Mouse (Mus musculus): ENCODE data around the gene Camta2. TPM values are rescaled to one million over a fixed set of nuclear protein-coding genes. Genes with fewer than 3 reads are reported as not detected.

Camta2 gene
- polyA plus RNA-seq, 1 experiment from 2014 or later: 6.5 TPM

GRCm38 (mm10) chr11:70635601-70636000 lies 52.3 kb downstream of the Camta2 start:
- H3K9ac ChIP-seq (ENCODE audit: low read length): no peak overlapping the region
- no peak for DNase-seq (ENCODE audit: low spot score)
- no peak overlapping the region for H3K4me3 ChIP-seq (ENCODE audit: low read depth, low read length)
- H3K27me3 ChIP-seq (ENCODE audit: control insufficient read depth, insufficient read depth, low read length): no peaks in the 10 kb centered on the region
- no peak overlapping the region for H3K4me2 ChIP-seq (replicated peaks; ENCODE audit: low read depth)
- TF ChIP-seq EP300 (optimal IDR thresholded peaks at IDR 0.05): no peak
- no peak for TF ChIP-seq CTCF (IDR thresholded peaks at IDR 0.05; ENCODE audit: low read depth)
- H3K36me3 ChIP-seq (ENCODE audit: control insufficient read depth, insufficient read depth, low read length): no peaks in the 10 kb centered on the region
- ATAC-seq (ENCODE audit: low FRiP score, low TSS enrichment): no peak
- WGBS: 70% methylated on average over 4 of the region's 4 CpGs
- no peaks in the 10 kb centered on the region for H3K4me1 ChIP-seq (replicated peaks; ENCODE audit: control insufficient read depth, insufficient read depth)
- no peaks in the 10 kb centered on the region for H3K9me3 ChIP-seq (ENCODE audit: control insufficient read depth, low read length)
- H3K27ac ChIP-seq (replicated peaks): no peak overlapping the region

DNA sequence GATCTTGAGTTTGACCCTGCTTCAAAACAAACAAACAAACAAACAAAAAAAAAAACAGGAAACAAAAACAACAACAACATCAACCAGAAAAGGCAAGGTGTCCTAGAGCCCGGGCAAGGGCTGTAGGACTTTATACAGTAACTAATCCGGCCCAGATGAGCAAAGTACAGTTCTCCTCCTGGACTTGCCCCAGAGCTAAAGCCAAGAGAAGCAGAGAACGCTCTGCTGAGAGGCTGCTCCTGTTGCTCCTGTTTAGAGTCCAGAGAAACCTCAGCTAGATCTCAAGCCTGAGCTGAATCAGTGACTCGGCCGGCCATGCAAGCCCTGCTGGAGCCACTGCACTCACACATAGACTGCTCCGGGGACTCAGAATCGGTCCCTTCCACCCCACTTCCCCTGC lies 57.8 kb downstream of the Camta2 start:
- no peak for ATAC-seq (ENCODE audit: low FRiP score, low TSS enrichment)
- Histone ChIP-seq H3K36me3 (ENCODE audit: control insufficient read depth, insufficient read depth, low read length) (no peaks in the 10 kb centered on the region), H3K4me2 (replicated peaks; ENCODE audit: low read depth) (no peak overlapping the region), H3K4me1 (replicated peaks; ENCODE audit: control insufficient read depth, insufficient read depth) (no peaks in the 10 kb centered on the region), H3K4me3 (ENCODE audit: low read depth, low read length) (no peak overlapping the region), H3K27ac (replicated peaks) (no peak overlapping the region), H3K27me3 (ENCODE audit: control insufficient read depth, insufficient read depth, low read length) (no peaks in the 10 kb centered on the region), H3K9me3 (ENCODE audit: control insufficient read depth, low read length) (no peaks in the 10 kb centered on the region), H3K9ac (ENCODE audit: low read length) (no peak overlapping the region)
- TF ChIP-seq EP300 (optimal IDR thresholded peaks at IDR 0.05) (no peak), CTCF (IDR thresholded peaks at IDR 0.05; ENCODE audit: low read depth) (no peak)
- DNase-seq (ENCODE audit: low spot score): no peak
- 73% methylated on average over 7 of the region's 7 CpGs for WGBS

GRCm38 (mm10) chr11:70629557-70629956 lies 58.3 kb downstream of the Camta2 start:
- no peaks in the 10 kb centered on the region for H3K9me3 ChIP-seq (ENCODE audit: control insufficient read depth, low read length)
- WGBS: 40% methylated on average over 5 of the region's 5 CpGs
- no peak for DNase-seq (ENCODE audit: low spot score)
- no peaks in the 10 kb centered on the region for H3K27me3 ChIP-seq (ENCODE audit: control insufficient read depth, insufficient read depth, low read length)
- H3K36me3 ChIP-seq (ENCODE audit: control insufficient read depth, insufficient read depth, low read length): no peaks in the 10 kb centered on the region
- ATAC-seq (ENCODE audit: low FRiP score, low TSS enrichment): no peak
- no peak overlapping the region for H3K27ac ChIP-seq (replicated peaks)
- no peak for TF ChIP-seq EP300 (optimal IDR thresholded peaks at IDR 0.05)
- peak; percentile 63 for TF ChIP-seq CTCF (IDR thresholded peaks at IDR 0.05; ENCODE audit: low read depth)
- no peak overlapping the region for H3K4me2 ChIP-seq (replicated peaks; ENCODE audit: low read depth)
- no peak overlapping the region for H3K9ac ChIP-seq (ENCODE audit: low read length)
- H3K4me1 ChIP-seq (replicated peaks; ENCODE audit: control insufficient read depth, insufficient read depth): no peaks in the 10 kb centered on the region
- H3K4me3 ChIP-seq (ENCODE audit: low read depth, low read length): no peak overlapping the region

GRCm38 (mm10) chr11:70628431-70628830 lies 59.5 kb downstream of the Camta2 start:
- ATAC-seq (ENCODE audit: low FRiP score, low TSS enrichment) (no peak), DNase-seq (ENCODE audit: low spot score) (no peak)
- Histone ChIP-seq H3K36me3 (ENCODE audit: control insufficient read depth, insufficient read depth, low read length) (no peaks in the 10 kb centered on the region), H3K4me3 (ENCODE audit: low read depth, low read length) (no peak overlapping the region), H3K4me2 (replicated peaks; ENCODE audit: low read depth) (no peak overlapping the region), H3K4me1 (replicated peaks; ENCODE audit: control insufficient read depth, insufficient read depth) (no peaks in the 10 kb centered on the region), H3K9ac (ENCODE audit: low read length) (no peak overlapping the region), H3K27ac (replicated peaks) (no peak overlapping the region), H3K9me3 (ENCODE audit: control insufficient read depth, low read length) (no peaks in the 10 kb centered on the region), H3K27me3 (ENCODE audit: control insufficient read depth, insufficient read depth, low read length) (no peaks in the 10 kb centered on the region)
- TF ChIP-seq CTCF (IDR thresholded peaks at IDR 0.05; ENCODE audit: low read depth): no peak
- no peak for TF ChIP-seq EP300 (optimal IDR thresholded peaks at IDR 0.05)
- 66% methylated on average over 2 of the region's 2 CpGs for WGBS

- no peak overlapping the region for H3K27ac ChIP-seq (replicated peaks)
- no peaks in the 10 kb centered on the region for H3K36me3 ChIP-seq (ENCODE audit: control insufficient read depth, insufficient read depth, low read length)
These were observed 61.0 kb downstream of the Camta2 start for GRCm38 (mm10) chr11:70626877-70627276.

DNA sequence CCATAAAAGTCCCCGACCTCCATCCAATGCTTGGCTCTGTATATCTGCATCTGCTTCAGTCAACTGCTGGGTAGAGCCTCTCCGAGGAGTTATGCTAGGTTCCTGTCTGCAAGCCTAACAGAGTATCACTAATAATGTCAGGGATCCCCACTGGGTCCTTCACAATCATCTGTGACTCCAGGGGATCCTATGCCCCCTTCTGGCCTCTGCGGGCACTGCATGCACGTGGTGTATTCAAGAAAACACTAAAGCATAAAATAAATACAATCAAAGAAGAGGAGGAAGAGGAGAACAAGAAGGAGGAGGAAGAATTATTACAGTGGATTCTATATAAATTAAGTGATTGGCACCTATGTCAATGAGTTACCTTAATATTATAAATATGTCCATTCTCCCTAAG lies 62.4 kb downstream of the Camta2 start:
- Histone ChIP-seq H3K27ac (replicated peaks) (no peak overlapping the region), H3K36me3 (ENCODE audit: control insufficient read depth, insufficient read depth, low read length) (no peaks in the 10 kb centered on the region), H3K4me2 (replicated peaks; ENCODE audit: low read depth) (no peak overlapping the region), H3K27me3 (ENCODE audit: control insufficient read depth, insufficient read depth, low read length) (no peaks in the 10 kb centered on the region), H3K9me3 (ENCODE audit: control insufficient read depth, low read length) (no peaks in the 10 kb centered on the region), H3K9ac (ENCODE audit: low read length) (no peak overlapping the region), H3K4me3 (ENCODE audit: low read depth, low read length) (no peak overlapping the region), H3K4me1 (replicated peaks; ENCODE audit: control insufficient read depth, insufficient read depth) (no peaks in the 10 kb centered on the region)
- DNase-seq (ENCODE audit: low spot score) (peak; percentile 67), ATAC-seq (ENCODE audit: low FRiP score, low TSS enrichment) (no peak)
- TF ChIP-seq EP300 (optimal IDR thresholded peaks at IDR 0.05): no peak
- peak; percentile 83 for TF ChIP-seq CTCF (IDR thresholded peaks at IDR 0.05; ENCODE audit: low read depth)
- 54% methylated on average over 4 of the region's 4 CpGs for WGBS

More at GRCm38 (mm10) chr11:70626877-70627276, 61.0 kb downstream of the Camta2 start:
- Histone ChIP-seq H3K4me2 (replicated peaks; ENCODE audit: low read depth) (no peak overlapping the region), H3K4me1 (replicated peaks; ENCODE audit: control insufficient read depth, insufficient read depth) (no peaks in the 10 kb centered on the region), H3K9me3 (ENCODE audit: control insufficient read depth, low read length) (no peaks in the 10 kb centered on the region), H3K4me3 (ENCODE audit: low read depth, low read length) (no peak overlapping the region), H3K9ac (ENCODE audit: low read length) (no peak overlapping the region), H3K27me3 (ENCODE audit: control insufficient read depth, insufficient read depth, low read length) (no peaks in the 10 kb centered on the region)
- WGBS: 54% methylated on average over 4 of the region's 4 CpGs
- DNase-seq (ENCODE audit: low spot score) (no peak), ATAC-seq (ENCODE audit: low FRiP score, low TSS enrichment) (no peak)
- TF ChIP-seq CTCF (IDR thresholded peaks at IDR 0.05; ENCODE audit: low read depth) (no peak), EP300 (optimal IDR thresholded peaks at IDR 0.05) (no peak)
